Mouse (Mus musculus): ENCODE results near the gene Ermard. TPM values are rescaled to one million over a fixed set of nuclear protein-coding genes. Genes with fewer than 3 reads are reported as not detected.

The Ermard gene
- polyA plus RNA-seq, 1 experiment = 67.9 TPM

DNA sequence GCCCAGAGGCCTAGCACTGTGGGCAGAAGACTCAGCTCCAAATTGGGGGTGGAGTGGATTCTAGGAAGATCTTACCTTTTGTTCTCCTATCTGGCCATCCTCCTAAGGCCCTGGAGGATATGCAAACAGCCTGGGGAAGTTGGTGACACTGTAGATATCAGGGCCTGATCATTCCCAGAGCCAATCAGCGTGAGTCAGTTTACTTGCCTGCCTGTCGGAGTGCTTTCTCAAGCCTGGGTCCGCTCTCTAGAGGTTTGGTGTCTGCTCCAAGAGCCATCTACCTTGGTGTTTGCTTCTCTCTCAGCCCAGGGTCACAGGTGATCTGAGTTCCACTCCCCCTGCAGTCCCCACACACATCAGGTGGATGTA is 89.3 kb downstream of the Ermard start:
- Histone ChIP-seq H3K4me3 (ENCODE audit: insufficient read depth, low read length) (no peak overlapping the region), H3K27ac (ENCODE audit: insufficient read depth, low read length) (no peak overlapping the region), H3K4me1 (ENCODE audit: control insufficient read depth, insufficient read depth, low read length) (no peaks in the 10 kb centered on the region)
- TF ChIP-seq POLR2A (IDR thresholded peaks at IDR 0.05; ENCODE audit: low read depth, low read length) (no peak), CTCF (IDR thresholded peaks at IDR 0.05; ENCODE audit: borderline replicate concordance, insufficient read depth, low read length) (no peak)

- TF ChIP-seq POLR2A (IDR thresholded peaks at IDR 0.05; ENCODE audit: low read depth, low read length) = no peak
- TF ChIP-seq CTCF (IDR thresholded peaks at IDR 0.05; ENCODE audit: borderline replicate concordance, insufficient read depth, low read length) = no peak
- Histone ChIP-seq H3K27ac (ENCODE audit: insufficient read depth, low read length) (no peak overlapping the region), H3K4me1 (ENCODE audit: control insufficient read depth, insufficient read depth, low read length) (no peaks in the 10 kb centered on the region), H3K4me3 (ENCODE audit: insufficient read depth, low read length) (no peak overlapping the region)
Observed at GRCm38 (mm10) chr17:15134905-15135669, 94.1 kb downstream of the Ermard start.

- H3K4me3 ChIP-seq (ENCODE audit: insufficient read depth, low read length) = no peak overlapping the region
- no peaks in the 10 kb centered on the region for H3K4me1 ChIP-seq (ENCODE audit: control insufficient read depth, insufficient read depth, low read length)
- no peak overlapping the region for H3K27ac ChIP-seq (ENCODE audit: insufficient read depth, low read length)
- TF ChIP-seq POLR2A (IDR thresholded peaks at IDR 0.05; ENCODE audit: low read depth, low read length) (no peak), CTCF (IDR thresholded peaks at IDR 0.05; ENCODE audit: borderline replicate concordance, insufficient read depth, low read length) (no peak)
Observed at GRCm38 (mm10) chr17:15137443-15137842, 96.4 kb downstream of the Ermard start.

Other genes starting within 250 kb of the Ermard start
- 1.7 and 3.3 TPM in 2 replicates for gene Wdr27, start 98.0 kb upstream of the Ermard start, polyA plus RNA-seq (2011; ENCODE audit: insufficient read length, low read depth, missing spikeins)
- gene 1600012H06Rik, start 98.0 kb upstream of the Ermard start, polyA plus RNA-seq (2011; ENCODE audit: insufficient read length, low read depth, missing spikeins) = 35.5 and 43.6 TPM in 2 replicates
- gene Phf10, start 79.9 kb upstream of the Ermard start, polyA plus RNA-seq (2011; ENCODE audit: insufficient read length, low read depth, missing spikeins) = 92.6 and 136 TPM in 2 replicates
- 5.3 and 6.7 TPM in 2 replicates for gene 9030025P20Rik, start 62.7 kb upstream of the Ermard start, polyA plus RNA-seq (2011; ENCODE audit: insufficient read length, low read depth, missing spikeins)
- gene Gm3417, start 62.4 kb upstream of the Ermard start, polyA plus RNA-seq (2011; ENCODE audit: insufficient read length, low read depth, missing spikeins) = not detected in 2 replicates
- gene Gm3435, start 31.0 kb upstream of the Ermard start, polyA plus RNA-seq (2011; ENCODE audit: insufficient read length, low read depth, missing spikeins) = 3.2 and 3.3 TPM in 2 replicates
- gene Tcte3, start 280 bp downstream of the Ermard start, polyA plus RNA-seq (2011; ENCODE audit: insufficient read length, low read depth, missing spikeins) = not detected in 2 replicates
- 1.1 and 1.6 TPM in 2 replicates for gene Gm3448, start 329 bp downstream of the Ermard start, polyA plus RNA-seq (2011; ENCODE audit: insufficient read length, low read depth, missing spikeins)